Mouse (Mus musculus): ENCODE measurements around the gene Camkk1. TPM values are rescaled to one million over a fixed set of nuclear protein-coding genes. Genes with fewer than 3 reads are reported as not detected.

The Camkk1 gene
- polyA plus RNA-seq (2017; shearing (Covaris generic)): 2.0 TPM

GRCm38 (mm10) chr11:73018471-73019146 lies at the start of gene Camkk1:
Gene Camkk1 (plus strand): TSS chr11:73019008.

GRCm38 (mm10) chr11:72998771-72999170 lies 20.0 kb upstream of the Camkk1 start, which contains the start of gene P2rx1:
Gene P2rx1 (plus strand): TSS chr11:72999103.

GRCm38 (mm10) chr11:73047542-73047996 lies 28.8 kb downstream of the Camkk1 start, which contains the start of gene Ncbp3:
Gene Ncbp3 (plus strand): TSS chr11:73047783.

GRCm38 (mm10) chr11:73090283-73090682 lies 71.5 kb downstream of the Camkk1 start, which contains the start of gene Itgae:
Gene Itgae (plus strand): TSS chr11:73090583.

Other genes starting within 250 kb of the Camkk1 start
- gene Cyb5d2, start 222.9 kb upstream of the Camkk1 start, polyA plus RNA-seq (2017; shearing (Covaris generic)): 6.1 TPM
- 20.7 TPM for gene Zzef1, start 222.8 kb upstream of the Camkk1 start, polyA plus RNA-seq (2017; shearing (Covaris generic))
- 262 TPM for gene Atp2a3, start 57.8 kb upstream of the Camkk1 start, polyA plus RNA-seq (2017; shearing (Covaris generic))
- not detected for gene P2rx1, start 19.9 kb upstream of the Camkk1 start, polyA plus RNA-seq (2017; shearing (Covaris generic))
- gene Ncbp3, start 28.8 kb downstream of the Camkk1 start, polyA plus RNA-seq (2017; shearing (Covaris generic)): 7.0 TPM
- 0.59 TPM for gene Itgae, start 71.6 kb downstream of the Camkk1 start, polyA plus RNA-seq (2017; shearing (Covaris generic))
- gene Haspin, start 119.3 kb downstream of the Camkk1 start, polyA plus RNA-seq (2017; shearing (Covaris generic)): 2.2 TPM
- not detected for gene P2rx5, start 141.4 kb downstream of the Camkk1 start, polyA plus RNA-seq (2017; shearing (Covaris generic))
- gene Emc6, start 158.0 kb downstream of the Camkk1 start, polyA plus RNA-seq (2017; shearing (Covaris generic)): 95.4 TPM
- 12.4 TPM for gene Tax1bp3, start 158.1 kb downstream of the Camkk1 start, polyA plus RNA-seq (2017; shearing (Covaris generic))
- 8.6 TPM for gene Ctns, start 180.0 kb downstream of the Camkk1 start, polyA plus RNA-seq (2017; shearing (Covaris generic))
- gene Shpk, start 180.5 kb downstream of the Camkk1 start, polyA plus RNA-seq (2017; shearing (Covaris generic)): 6.2 TPM
- gene Trpv1, start 215.3 kb downstream of the Camkk1 start, polyA plus RNA-seq (2017; shearing (Covaris generic)): not detected
- gene Trpv3, start 248.4 kb downstream of the Camkk1 start, polyA plus RNA-seq (2017; shearing (Covaris generic)): 0.12 TPM